9 mouse cellular contexts compared by ENCODE assay signal in genomic region chr2:148048484-148049129, GRCm38 (mm10). TPM values are rescaled to one million over a fixed set of nuclear protein-coding genes. Genes with fewer than 3 reads are reported as not detected.
A peak's percentile ranks its signal among the peaks of the same experiment; 100 is the strongest.
DNase-seq lines count a peak whose midpoint lies in the region; ATAC-seq lines count a peak whose summit lies in the region.
"Had no signal": no experiment of that assay in that cellular context is flagged by ENCODE, and none has a peak within 500 bp of the region (broad histone marks: within the 10 kb centered on the region; RNA-seq: fewer than 3 reads in every experiment).

No protein-coding gene starts in this region.

- no peaks in the 10 kb centered on the region for H3K9me3 ChIP-seq in forebrain, embryonic 11.5 days (ENCODE audit: control insufficient read depth, low read length)
- no peaks in the 10 kb centered on the region for H3K9me3 ChIP-seq in hindbrain, embryonic 11.5 days (ENCODE audit: control insufficient read depth, low read length)
- no peaks in the 10 kb centered on the region for H3K9me3 ChIP-seq in limb, embryonic 12.5 days
- no peaks in the 10 kb centered on the region for H3K9me3 ChIP-seq in midbrain, embryonic 11.5 days (ENCODE audit: control insufficient read depth, low read length)

- H3K4me2 ChIP-seq in forebrain, embryonic 11.5 days (ENCODE audit: low read depth, low read length, severe bottlenecking) = peak overlapping the region; percentile 35; the same call in 1 of the 2 replicates
- no peak overlapping the region; the same call in 1 of the 2 replicates for H3K4me2 ChIP-seq in hindbrain, embryonic 11.5 days (replicated peaks; ENCODE audit: low read depth, low read length)
- peak overlapping the region; percentile 47 for H3K4me2 ChIP-seq in limb, embryonic 12.5 days
- H3K4me2 ChIP-seq in midbrain, embryonic 11.5 days = peak overlapping the region; percentile 42

- peaks cover 94% of the 10 kb centered on the region for H3K27me3 ChIP-seq in forebrain, embryonic 11.5 days (ENCODE audit: control insufficient read depth, insufficient read depth, low read length)
- peaks cover 97% of the 10 kb centered on the region for H3K27me3 ChIP-seq in hindbrain, embryonic 11.5 days (ENCODE audit: control insufficient read depth, insufficient read depth, low read length)
- H3K27me3 ChIP-seq in limb, embryonic 12.5 days = peaks cover 97% of the 10 kb centered on the region
- peaks cover 95% of the 10 kb centered on the region for H3K27me3 ChIP-seq in midbrain, embryonic 11.5 days (ENCODE audit: control insufficient read depth, insufficient read depth, low read length)

- no peak overlapping the region for H3K27ac ChIP-seq in forebrain, embryonic 11.5 days (ENCODE audit: low read depth, low read length)
- no peak overlapping the region for H3K27ac ChIP-seq in hindbrain, embryonic 11.5 days (ENCODE audit: low read depth, low read length)
- H3K27ac ChIP-seq in limb, embryonic 12.5 days = no peak overlapping the region
- H3K27ac ChIP-seq in midbrain, embryonic 11.5 days (ENCODE audit: low read depth, low read length) = no peak overlapping the region

- H3K4me3 ChIP-seq in forebrain, embryonic 11.5 days (ENCODE audit: low read depth, low read length) = no peak overlapping the region
- peak overlapping the region; percentile 8; the same call in 1 of the 2 replicates for H3K4me3 ChIP-seq in hindbrain, embryonic 11.5 days (ENCODE audit: low read depth, low read length)
- peak overlapping the region; percentile 23 for H3K4me3 ChIP-seq in limb, embryonic 12.5 days (replicated peaks)
- H3K4me3 ChIP-seq in midbrain, embryonic 11.5 days (ENCODE audit: low read depth, low read length) = peak overlapping the region; percentile 19

- no peaks in the 10 kb centered on the region for H3K36me3 ChIP-seq in forebrain, embryonic 11.5 days (ENCODE audit: control insufficient read depth, insufficient read depth, low read length)
- no peaks in the 10 kb centered on the region for H3K36me3 ChIP-seq in hindbrain, embryonic 11.5 days (ENCODE audit: control insufficient read depth, insufficient read depth, low read length)
- no peaks in the 10 kb centered on the region for H3K36me3 ChIP-seq in limb, embryonic 12.5 days
- H3K36me3 ChIP-seq in midbrain, embryonic 11.5 days (ENCODE audit: control insufficient read depth, insufficient read depth, low read length) = no peaks in the 10 kb centered on the region

- under 1% methylated on average over 41 of the region's 41 CpGs for WGBS in forebrain, embryonic 11.5 days
- WGBS in hindbrain, embryonic 11.5 days = under 1% methylated on average over 41 of the region's 41 CpGs
- WGBS in limb, embryonic 12.5 days = under 1% methylated on average over 41 of the region's 41 CpGs
- WGBS in midbrain, embryonic 11.5 days = under 1% methylated on average over 41 of the region's 41 CpGs

- ATAC-seq in CD4-positive, CD25-positive, alpha-beta regulatory T cell, adult 4 months = no peak
- ATAC-seq in forebrain, embryonic 11.5 days (replicated peaks; ENCODE audit: low FRiP score) = peak; percentile 64
- peak; percentile 67 for ATAC-seq in hindbrain, embryonic 11.5 days (ENCODE audit: low FRiP score)
- peak; percentile 51; the same call in 1 of the 2 replicates for ATAC-seq in limb, embryonic 12.5 days (ENCODE audit: insufficient number of reproducible peaks, insufficient read depth, low FRiP score, low TSS enrichment, low read depth)
- peak; percentile 76 for ATAC-seq in midbrain, embryonic 11.5 days (ENCODE audit: low FRiP score)

- DNase-seq in CD4-positive, CD25-positive, alpha-beta regulatory T cell, adult 2 months (ENCODE audit: low read depth, low spot score) = peak; percentile 6
- DNase-seq in adrenal gland, postnatal 25 days = peak; percentile 84
- peak; percentile 92 for DNase-seq in forebrain, embryonic 11.5 days (ENCODE audit: low spot score)
- DNase-seq in hindbrain, embryonic 11.5 days (ENCODE audit: low spot score) = peak; percentile 93
- DNase-seq in midbrain, embryonic 11.5 days (ENCODE audit: low spot score, missing footprints) = peak; percentile 99
- peak; percentile 61 for DNase-seq in testis, postnatal 14 days (ENCODE audit: low spot score)

- H3K4me1 ChIP-seq in forebrain, embryonic 11.5 days (replicated peaks; ENCODE audit: control insufficient read depth, insufficient read depth, low read length) = peaks cover 5% of the 10 kb centered on the region; the same call in 1 of the 2 replicates
- H3K4me1 ChIP-seq in hindbrain, embryonic 11.5 days (replicated peaks; ENCODE audit: control insufficient read depth, insufficient read depth, low read length) = no peaks in the 10 kb centered on the region; the same call in 1 of the 2 replicates
- peaks cover 33% of the 10 kb centered on the region; the same call in 1 of the 2 replicates for H3K4me1 ChIP-seq in limb, embryonic 12.5 days (replicated peaks)
- peaks cover 6% of the 10 kb centered on the region for H3K4me1 ChIP-seq in midbrain, embryonic 11.5 days (ENCODE audit: control insufficient read depth, insufficient read depth, low read length)

- H3K9ac ChIP-seq in forebrain, embryonic 11.5 days (ENCODE audit: low read length) = no peak overlapping the region
- no peak overlapping the region for H3K9ac ChIP-seq in hindbrain, embryonic 11.5 days (ENCODE audit: low read depth, low read length)
- no peak overlapping the region for H3K9ac ChIP-seq in limb, embryonic 12.5 days (replicated peaks)
- peak overlapping the region; percentile 25; the same call in 1 of the 2 replicates for H3K9ac ChIP-seq in midbrain, embryonic 11.5 days (ENCODE audit: low read length)

RNA-seq across cellular contexts. Expression of gene Foxa2, which starts 1.8 kb away (rescaled TPM):
- polyA plus RNA-seq in CD4-positive, CD25-positive, alpha-beta regulatory T cell, adult 4 months (2017; shearing (Covaris generic)) = not detected
- not detected in 2 replicates for total RNA-seq in adrenal gland, postnatal 25 days (2021)
- 0.15 and 0.69 TPM in 2 replicates for polyA plus RNA-seq in forebrain, embryonic 11.5 days (2014; fragmentation: Nextera tagmentation; extraction: Ambion mirVana)
- polyA plus RNA-seq in hindbrain, embryonic 11.5 days (2014; fragmentation: Nextera tagmentation; extraction: Ambion mirVana) = 3.4 and 4.5 TPM in 2 replicates
- not detected in 2 replicates for polyA plus RNA-seq in limb, embryonic 12.5 days (2016; fragmentation: Nextera tagmentation; extraction: Ambion mirVana)
- polyA plus RNA-seq in midbrain, embryonic 11.5 days (2014; fragmentation: Nextera tagmentation; extraction: Ambion mirVana) = 15.1 and 17.9 TPM in 2 replicates
- total RNA-seq: layer of hippocampus, postnatal 25 days had no signal

Comparison
In these comparisons a context has a peak if more than half of its experiments do, and no peak if none do; other contexts are left out.
1. DNase-seq: peak in every context shown above with its lines; median percentile 99 in midbrain, embryonic 11.5 days; 93 in hindbrain, embryonic 11.5 days; 92 in forebrain, embryonic 11.5 days; 84 in adrenal gland, postnatal 25 days; 61 in testis, postnatal 14 days; 6 in CD4-positive, CD25-positive, alpha-beta regulatory T cell, adult 2 months.